Mouse (Mus musculus): Measurements from ENCODE around the gene Adpgk.

- TF ChIP-seq CTCF (IDR thresholded peaks at IDR 0.05; ENCODE audit: insufficient read depth, low read length) (no peak), POLR2A (IDR thresholded peaks at IDR 0.05; ENCODE audit: borderline replicate concordance, extremely low read depth, low read depth, low read length) (no peak)
Measured at GRCm38 (mm10) chr9:59289529-59290115, 1.7 kb upstream of the Adpgk start.
